Mouse (Mus musculus) cerebellum, adult 11-12 months (tissue): Measurements from ENCODE around the gene Ikbkg.
A peak's percentile ranks its signal among the peaks of the same experiment; 100 is the strongest.
"Not testable (repeated sequence)": the region's sequence is repeated elsewhere in the genome, so short reads cannot be mapped to it uniquely, and the experiment has no call there.

Experiments used
- DNase-seq: peaks from one replicate; pipeline ENCODE4 v3.0.0; 2022

Gene Ikbkg

DNA sequence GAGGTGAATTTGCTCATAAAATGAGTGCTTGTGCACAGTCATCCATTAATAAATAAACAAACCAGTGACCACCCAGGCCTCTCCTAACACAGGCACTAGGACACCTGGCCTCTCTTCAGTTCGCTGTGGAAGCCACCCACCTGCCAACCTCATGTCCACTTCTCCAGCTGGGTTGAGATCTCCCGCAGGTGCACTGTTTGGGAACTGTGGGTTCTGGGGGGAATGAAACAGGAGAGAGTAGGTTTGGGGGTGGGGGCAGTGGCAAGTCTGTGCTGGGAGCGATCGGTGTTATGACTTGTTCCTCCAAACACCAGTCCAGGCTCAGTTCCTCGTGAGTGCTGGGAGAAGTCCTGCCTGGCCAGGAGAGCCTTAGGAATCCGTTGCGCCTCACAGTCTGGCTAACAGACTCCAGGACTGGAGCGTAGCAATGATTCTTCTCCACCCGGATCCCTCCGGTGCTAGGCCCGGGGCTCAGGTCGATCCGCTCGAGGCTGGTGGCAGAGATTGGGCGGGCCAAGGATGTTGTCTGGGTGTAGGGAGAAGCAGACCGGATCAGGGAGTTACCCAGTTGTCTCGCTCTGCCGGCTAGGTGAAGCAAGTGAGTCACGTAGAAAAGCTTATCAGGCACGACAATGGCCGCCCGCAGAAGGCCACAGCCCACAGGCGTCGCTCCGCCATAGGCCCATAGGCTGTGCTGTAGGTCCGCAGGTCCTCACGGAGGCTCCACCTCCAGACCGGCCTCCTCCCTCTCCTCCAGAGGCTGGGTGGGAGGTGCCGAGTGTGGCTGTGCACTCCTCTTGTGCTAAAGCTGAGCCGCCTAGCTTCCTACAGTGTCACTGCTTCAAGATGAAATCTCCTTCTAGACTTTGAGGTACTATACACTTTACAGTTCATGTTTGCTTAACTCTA lies at the start of gene Ikbkg, which contains the start of gene Fam3a:
Ikbkg (plus strand) TSS at position 756 of the 909 bp plus-strand sequence.
Fam3a (minus strand) TSS at position 738 of the 909 bp plus-strand sequence.
- DNase-seq: peak; percentile 87

DNA sequence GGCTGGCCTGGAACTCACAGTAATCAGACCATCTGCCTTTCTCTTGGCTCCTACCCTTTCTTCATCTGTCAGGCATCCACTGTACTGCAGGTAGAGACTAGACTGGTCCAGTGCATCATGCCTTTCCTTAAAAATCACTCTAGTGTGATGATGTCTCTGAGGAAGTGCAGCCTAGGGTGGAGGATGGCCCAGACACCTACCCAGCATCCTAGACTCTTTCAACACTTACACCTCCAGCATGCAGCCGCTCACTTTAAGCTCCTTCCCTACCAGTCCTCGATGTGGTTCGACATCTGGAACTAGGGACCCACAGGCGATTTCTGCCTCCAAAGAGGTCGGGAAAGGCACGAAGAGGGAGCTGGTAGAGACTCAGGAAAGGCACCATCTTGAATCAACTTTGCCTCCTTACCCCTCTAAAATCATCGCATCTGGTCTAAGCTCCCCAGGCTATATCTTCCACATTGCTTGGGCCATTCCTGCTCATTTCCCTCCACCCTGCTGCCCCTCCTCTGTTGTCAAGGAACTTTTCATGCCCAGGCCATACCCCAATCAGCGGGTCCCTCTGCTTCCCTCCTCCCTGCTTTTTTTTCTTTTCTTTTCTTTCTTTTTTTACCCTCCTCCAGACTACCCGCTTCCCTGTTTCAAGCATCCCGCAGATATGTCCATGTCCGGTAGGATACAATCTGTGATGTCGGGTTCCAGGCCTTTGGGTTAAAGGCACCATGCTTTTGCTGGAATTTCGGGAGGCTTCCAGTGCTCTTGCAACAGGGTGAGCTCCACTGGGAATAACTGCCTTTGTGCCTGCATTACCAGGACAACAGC lies 40.2 kb upstream of the Ikbkg start:
- DNase-seq: no peak

DNA sequence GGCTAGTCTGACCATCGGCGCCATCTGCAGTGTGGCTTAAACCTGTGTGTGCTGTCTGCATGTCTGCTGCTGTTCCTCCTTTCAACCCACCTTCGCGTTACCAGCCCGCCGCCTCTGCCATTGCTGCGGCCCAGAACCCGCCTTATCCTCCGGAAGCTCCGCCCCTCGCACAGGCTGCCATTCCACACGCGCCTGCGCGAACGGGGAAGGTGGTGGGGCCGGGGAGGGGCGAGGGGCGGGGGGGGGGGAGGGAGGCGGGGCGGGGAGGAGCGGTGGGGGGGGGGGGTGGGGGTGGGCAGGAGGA lies 39.7 kb upstream of the Ikbkg start, which contains the start of gene Lage3:
Lage3 (minus strand) TSS at position 152 of the 304 bp plus-strand sequence.
- peak; percentile 83 for DNase-seq

DNA sequence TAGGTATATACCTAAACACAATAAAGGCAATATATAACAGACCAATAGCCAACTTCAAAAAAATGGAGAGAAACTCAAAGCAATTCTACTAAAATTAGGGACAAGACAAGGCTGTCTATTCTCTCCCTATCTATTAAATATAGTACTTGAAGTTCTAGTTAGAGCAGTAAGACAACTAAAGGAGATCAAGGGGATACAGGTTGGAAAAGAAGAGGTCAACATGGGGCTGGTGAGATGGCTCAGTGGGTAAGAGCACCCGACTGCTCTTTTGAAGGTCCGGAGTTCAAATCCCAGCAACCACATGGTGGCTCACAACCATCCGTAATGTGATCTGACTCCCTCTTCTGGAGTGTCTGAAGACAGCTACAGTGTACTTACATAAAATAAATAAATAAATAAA lies 36.0 kb upstream of the Ikbkg start:
- DNase-seq: not testable (repeated sequence)

DNA sequence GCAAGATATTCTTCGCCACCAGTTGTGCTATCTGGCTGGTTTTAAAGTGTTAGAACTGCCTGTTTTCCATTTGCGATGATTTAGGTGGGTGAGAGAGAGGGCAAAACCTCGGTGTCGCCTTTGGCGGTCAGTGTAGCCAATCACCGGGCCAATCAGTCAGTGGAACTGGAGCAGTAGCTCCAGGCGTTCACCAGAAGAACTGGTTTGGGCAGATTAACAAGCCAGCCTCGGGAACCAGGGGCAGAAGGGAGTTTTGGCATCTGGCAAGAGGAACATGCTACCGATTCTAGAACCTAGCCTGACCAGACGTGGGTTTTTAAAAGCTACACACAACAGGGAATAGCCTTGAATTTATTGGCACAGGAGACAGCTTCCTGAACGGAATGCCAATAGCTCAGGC lies 33.9 kb upstream of the Ikbkg start:
- DNase-seq: no peak

DNA sequence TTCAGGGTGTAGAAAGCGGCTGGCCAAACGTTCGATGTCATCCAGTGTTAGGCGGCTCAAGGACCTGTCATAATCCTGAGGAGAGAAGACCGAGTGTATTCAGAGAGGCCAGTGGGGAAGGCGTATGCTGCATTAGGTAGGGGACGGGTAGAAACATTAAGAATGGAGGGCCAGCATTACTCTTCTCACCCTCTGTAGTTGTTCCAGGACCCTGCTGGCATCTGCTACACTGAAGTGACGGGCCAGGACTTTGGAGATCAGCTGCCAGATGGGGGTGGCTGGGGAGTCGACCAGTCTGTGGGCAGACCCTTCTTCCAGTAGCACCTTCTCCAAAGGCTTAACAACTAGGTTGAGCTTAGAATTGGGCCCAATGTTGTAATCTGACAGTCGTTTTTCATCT lies 25.6 kb upstream of the Ikbkg start:
- no peak for DNase-seq

DNA sequence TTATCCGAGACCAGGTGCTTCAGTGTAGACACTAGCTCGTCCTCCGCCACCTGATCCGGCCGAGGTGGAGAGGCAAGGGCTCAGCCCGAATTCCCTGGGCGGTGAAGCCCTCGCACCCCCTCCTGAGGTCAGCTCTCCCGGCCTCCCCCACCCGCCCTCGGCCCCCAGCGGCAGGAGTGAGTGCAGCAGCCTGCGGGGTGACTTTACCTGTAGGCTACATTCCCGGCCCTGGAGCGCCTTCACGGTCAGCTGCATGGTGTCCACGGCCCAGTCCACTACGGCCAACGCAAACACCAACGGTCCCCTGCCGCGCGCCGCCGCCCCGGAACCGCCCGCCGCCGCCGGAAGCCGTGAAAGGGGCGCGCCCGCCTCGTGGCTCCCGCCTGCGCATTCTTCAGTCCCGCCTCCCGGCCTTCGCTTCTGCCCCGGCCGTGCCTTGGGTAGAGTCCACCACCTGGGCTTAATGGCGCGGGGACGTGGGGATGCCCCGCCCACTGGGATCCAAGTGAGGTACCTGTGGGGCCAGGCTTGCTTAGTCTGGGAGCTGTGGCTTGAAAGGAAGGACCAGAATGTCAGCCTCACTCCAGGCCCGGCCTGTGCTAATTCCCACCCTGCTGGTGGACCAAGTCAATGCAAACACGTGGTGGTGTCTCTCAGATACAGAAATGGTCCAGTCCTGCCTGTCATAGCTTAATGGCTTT lies 24.7 kb upstream of the Ikbkg start:
- peak; percentile 71 for DNase-seq

DNA sequence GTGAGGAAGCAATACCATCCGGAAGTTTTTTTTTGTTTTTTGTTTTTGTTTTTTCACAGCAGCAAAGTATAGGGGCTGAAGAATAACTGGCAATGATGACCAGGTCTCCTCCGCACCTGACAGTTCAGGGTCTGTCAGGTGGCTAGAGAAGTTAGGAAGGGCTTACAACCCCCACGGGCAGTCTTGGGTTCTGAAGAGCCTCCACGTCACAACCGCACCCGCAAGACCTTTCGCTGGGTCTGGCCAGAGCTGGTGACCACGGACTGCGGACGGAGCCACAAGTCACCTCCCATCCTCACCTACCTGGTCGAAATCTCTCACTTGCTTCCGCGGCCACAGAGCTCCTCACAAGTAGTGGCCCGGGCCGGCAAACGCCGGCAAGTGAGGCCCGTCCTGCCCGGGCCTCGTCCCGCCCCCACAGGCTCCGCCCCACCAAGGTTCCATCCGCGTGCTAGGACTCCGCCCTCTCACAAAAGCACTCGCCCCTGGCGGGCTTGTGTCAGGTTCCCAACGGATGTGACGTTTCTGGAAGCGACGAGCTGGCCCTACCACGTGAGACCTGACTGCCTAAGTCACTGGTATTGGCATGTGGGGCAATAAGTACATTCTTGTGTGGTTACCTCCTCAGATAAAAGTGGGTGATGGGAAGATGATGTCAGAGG lies 20.1 kb upstream of the Ikbkg start, which contains the start of the genes Ubl4a and Slc10a3:
Ubl4a (minus strand) TSS at position 331 of the 662 bp plus-strand sequence.
Slc10a3 (minus strand) TSS at position 462 of the 662 bp plus-strand sequence.
- peak; percentile 85 for DNase-seq

DNA sequence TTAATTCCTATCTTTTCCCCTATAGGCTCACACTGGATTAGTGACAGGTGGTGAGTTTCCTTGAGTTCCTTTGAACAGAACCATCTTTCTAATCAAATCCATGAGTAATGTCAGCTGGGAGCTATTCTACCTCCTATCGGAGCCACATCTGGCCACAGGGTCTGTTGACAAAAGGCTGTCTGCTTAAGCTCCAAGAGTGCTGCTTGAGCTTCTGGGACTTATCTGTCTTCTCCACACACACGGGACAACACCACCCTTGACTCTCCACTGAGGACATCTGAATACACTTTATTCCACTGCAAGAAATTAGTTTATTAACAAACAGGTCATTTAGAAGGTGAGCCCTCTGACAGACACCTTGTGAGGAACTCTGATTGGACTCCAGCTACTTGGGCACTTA lies 8.6 kb upstream of the Ikbkg start:
- no peak for DNase-seq

DNA sequence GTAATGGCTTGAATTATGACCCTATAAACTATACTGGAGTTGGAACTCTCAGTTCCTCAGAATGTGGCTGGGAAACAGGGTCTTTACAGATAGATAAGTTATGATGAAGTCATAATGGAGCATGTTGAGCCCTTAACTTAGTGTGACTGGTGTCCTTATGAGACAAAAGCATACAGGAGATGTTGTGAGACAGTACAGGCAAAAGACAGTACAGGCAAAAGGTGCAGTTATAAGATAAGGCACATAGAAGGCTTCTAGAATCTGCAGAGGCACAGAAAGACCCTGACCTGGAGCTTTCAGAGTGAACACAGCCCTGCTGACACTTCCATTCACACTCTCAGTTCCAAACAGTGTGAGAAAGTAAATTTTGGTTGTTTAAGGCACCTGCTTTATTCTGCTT lies 4.9 kb upstream of the Ikbkg start:
- no peak for DNase-seq

DNA sequence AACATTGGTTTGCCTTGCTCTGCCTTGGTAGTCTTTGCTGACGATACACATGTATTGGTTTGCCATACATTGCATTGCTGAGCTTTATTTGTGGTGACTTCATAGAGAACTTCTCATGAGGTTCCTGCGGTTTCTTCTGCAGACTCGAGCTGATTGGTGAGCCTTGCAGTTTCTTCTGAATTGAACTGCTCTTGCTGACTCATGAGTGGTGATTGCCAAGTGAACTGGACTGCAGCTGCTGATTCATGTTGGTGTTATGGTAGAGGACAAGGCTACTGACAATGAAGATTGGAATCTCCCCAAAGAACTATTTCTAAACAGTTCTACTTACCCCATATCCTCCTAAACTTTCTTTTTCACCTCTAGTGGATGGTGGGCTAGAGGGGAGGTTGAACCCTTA lies 7.0 kb downstream of the Ikbkg start:
- DNase-seq: no peak

DNA sequence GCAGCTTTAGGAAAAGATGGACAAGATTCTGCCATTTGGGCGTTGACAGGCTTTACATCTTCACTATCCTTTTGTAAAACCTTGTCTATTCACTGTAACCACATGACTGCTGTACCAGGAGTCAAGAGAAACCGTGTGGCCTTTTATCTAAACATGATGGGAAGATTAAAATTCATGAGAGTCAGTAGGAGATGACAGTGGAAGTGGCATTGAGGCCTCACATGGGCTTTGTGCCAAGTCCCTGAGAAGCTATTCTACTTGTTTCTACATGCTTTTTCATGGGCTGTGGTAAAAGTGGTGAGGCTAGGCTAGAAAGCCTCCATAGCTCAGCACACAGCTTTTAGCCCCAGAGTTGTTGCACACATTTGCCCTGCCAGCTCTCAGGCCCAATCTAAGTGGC lies 15.2 kb downstream of the Ikbkg start:
- no peak for DNase-seq

DNA sequence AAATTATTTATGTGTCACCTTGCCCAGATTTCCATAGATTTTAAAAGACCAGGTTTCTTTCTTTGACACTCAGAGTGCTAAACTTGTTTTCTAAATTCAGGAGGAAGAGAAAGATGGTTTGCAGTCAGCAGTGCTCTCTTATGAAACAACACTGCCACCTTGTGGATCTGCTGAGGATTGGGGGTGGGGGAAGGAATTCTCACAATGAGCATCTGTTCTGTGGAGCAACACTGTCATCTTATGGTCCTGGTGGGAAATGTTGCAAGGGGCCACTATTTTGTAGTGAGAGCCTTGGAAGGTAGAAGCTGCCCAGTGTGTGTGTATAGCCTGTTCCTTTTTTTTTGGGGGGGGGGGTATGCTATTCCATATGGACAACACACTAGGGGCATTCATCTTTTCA lies 20.3 kb downstream of the Ikbkg start:
- DNase-seq: peak; percentile 61

DNA sequence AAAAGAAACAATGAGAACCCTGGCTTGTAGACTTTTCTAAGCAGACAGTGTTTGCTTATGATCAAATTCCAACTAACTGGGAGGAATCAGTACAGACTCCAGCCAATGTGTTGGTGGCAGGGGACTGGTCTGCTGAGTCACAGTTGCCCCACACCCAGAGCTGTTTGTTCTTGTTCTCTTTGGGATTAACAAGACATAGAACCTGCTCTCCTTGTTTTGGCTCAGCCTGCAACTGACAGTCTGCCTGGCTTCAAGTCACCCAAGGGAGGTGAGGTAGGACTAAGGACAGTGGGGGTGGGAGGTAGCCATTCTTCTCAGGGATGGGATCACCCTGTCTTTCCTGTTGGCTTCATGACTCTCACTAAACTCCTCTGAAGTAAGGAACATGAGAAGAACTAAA lies 31.4 kb downstream of the Ikbkg start:
- DNase-seq: no peak

DNA sequence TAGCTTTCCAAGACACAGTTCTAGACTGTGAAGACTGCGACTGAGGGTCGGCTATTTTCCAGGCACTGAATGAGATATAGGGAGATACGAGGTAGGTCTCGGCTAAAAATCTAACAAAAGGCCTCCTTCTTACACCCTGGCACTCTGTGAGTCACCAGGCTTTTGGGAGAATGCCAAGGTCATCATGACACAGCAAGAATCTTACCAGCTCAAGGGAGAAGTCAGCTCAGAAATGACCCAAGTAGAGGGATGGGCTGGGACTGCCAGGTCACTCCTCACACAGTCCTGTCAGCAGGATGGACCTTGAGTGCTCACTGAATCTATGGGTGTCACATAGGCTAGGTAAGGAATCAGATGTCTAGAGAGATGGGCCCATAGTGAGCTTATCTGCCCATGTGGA lies 32.1 kb downstream of the Ikbkg start:
- no peak for DNase-seq

DNA sequence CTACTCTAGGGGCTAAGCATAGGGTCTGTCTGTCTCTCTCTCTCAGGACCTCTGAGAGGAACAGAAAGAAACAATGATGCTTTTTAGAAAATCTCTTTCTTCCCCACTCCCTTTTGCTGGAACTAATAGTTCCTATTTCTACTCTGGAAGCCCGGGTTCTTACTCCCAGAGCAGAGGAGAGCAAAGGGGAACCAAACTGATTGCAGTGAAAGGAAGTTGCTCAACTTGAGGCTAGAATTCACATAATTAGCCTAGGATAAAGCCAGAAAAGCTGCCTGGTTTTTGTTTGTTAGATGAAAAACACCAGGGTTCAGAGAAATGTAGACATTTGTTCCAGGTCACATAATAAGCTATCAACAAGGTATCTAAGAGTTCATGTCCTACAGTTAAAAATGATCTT lies 33.2 kb downstream of the Ikbkg start:
- no peak for DNase-seq

DNA sequence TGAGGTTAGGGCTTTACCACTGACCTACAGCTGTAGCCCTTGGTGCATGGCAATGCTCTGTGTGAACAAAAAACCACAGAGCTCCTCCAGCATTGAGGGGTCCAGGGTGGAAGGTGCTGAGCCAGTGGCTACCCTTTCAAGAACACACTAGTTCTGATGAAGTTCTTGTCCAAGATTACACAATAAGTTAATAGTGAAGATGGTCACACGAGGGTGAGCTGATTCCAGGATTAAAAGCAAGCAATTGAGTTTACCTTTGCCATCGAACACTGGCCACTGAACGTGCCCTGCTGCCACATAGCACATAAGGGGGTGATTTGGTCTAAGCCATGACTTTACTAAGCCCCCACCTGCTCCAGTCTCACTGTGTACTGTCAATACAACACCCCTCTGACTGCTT lies 34.0 kb downstream of the Ikbkg start:
- no peak for DNase-seq

DNA sequence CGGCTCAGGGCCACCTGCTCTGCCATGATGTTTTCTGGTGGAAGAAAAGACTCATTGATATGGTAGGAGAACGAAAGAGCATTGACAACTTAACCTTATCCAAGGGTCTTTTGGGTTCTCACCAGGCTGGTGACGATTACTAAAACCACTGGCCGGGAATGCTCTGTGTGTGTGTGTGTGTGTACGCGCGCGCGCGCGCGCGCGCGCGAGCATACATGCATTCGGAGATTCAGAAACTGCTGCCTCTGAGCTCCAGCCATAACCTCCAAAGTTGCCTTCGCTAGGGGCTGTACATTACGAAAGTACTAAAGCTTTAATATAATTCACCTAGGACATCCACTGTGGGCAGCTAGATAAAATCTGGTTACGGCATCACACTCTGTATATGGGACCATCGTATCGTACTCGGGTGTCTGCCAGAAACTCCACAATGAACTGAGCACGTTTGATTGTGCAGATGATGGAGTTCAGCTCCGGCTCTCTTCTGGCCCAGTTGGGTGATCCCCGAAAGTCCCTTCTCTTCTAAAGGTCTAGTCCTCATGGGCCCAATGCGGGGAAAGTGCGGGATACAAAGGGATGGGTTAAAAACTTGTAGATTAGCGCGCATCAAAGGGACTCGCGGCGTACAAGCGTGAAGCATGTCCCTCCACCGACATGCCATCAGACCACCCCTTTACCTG lies 35.2 kb downstream of the Ikbkg start:
- no peak for DNase-seq

DNA sequence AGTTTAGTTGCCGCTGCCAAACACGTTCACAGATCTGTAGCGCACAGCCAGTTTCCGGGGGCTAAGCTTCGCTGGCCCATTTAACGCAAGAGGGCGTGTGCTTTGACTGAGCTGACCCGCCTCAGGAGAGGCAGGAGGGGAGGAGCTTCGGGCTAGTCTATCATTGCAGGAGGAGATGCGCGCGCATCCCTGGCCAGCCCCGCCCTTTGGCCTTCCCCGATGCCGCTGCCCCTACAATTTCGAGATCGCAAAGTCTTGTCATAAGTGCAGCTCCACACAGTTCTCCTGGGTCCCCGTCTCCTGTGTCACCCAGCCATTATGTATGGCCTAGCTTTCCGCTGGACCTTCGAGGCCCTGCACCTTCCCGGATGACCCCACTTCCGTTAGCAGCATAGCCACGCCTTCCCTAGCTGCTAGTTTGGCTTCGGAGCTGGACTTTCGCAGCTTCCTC lies 35.8 kb downstream of the Ikbkg start, which contains the start of gene G6pdx:
G6pdx (minus strand) TSS at position 369 of the 451 bp plus-strand sequence.
- peak; percentile 89 for DNase-seq

DNA sequence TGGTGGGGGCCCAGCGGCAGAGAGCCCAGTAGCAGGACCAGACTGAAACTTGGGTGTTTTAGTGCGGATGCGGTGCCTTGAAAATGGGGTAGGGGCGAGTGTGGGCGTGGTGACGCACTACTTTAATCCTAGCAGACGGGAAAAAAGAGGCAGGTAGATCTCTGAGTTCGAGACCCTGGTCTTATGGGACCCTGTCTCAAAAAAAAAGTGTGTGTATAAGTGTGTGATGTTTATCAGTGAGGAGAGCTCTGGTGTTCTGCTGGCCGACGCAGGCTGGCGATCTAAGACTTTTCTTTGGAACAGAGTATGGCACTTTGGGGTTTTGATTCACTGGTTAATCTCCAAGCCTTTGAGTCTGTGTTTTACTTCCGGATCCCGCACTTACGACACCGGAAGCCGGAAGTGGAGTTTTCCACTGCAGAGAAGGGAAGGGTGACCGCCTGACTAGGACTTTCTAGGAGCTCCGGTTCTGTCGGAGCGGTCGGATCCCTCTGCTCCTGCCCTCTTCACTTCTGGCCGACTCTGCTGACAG lies 36.3 kb downstream of the Ikbkg start:
- peak; percentile 69 for DNase-seq

DNA sequence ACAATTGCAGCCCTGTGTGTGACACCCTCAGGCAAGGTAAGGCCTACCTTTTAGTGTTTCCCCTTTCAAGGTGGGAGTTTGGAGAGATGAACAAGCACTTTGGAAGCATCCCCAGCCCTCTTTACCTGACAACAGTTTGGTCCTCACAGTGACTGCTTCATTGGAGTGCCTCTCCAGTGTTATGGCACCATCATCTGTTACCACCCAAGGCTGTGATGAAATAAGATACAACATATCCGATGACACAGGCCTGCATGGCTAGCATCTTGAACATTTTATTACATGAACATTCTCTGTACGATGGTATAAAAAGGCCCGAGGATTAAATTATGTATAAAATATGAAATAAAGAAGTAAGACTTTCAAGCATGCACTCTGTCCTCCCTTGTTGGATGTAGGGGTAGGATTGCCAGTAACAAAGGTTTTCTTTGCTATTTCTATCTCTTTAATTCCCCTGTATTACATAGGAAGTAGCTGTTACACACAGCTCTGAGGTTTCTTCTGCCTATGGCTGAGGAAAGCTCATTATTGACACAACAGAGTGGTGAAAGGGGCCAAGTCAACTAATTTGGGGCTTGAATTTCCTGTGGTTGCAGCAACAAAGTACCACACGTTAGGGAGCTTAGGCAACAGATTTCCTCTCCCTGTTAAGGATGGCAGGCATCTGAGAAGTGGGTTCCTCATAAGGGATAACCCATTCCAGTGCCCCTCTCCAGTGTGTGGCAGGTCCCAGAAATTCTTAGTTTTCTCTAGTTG lies 58.2 kb downstream of the Ikbkg start:
- no peak for DNase-seq
